Mouse (Mus musculus) liver, postnatal 0 days (tissue): ENCODE measurements around the gene Sez6.

Experiments
- CTCF ChIP-seq: sonication (generic); IDR thresholded peaks from 2 replicates; pipeline ENCODE4 v1.5.1; 2016; ENCODE audit warnings: antibody characterized with exemption, low read depth
- EP300 ChIP-seq: IDR thresholded peaks from 2 replicates; pipeline ENCODE4 v1.6.1; 2016; ENCODE audit warnings: antibody characterized with exemption, low read depth, mild to moderate bottlenecking

- TF ChIP-seq CTCF (no peak), EP300 (no peak)
These were observed 65.0 kb downstream of the Sez6 start for GRCm38 (mm10) chr11:77995556-77995955.
